Mouse (Mus musculus) CD4-positive, CD25-positive, alpha-beta regulatory T cell, adult 9 weeks (primary cell): ENCODE measurements around the gene Olfr1404. TPM values are rescaled to one million over a fixed set of nuclear protein-coding genes. Genes with fewer than 3 reads are reported as not detected.

Experiments
- polyA plus RNA-seq: library from polyadenylated mRNA; unstranded; fragments of 100-300 nt; shearing (Covaris generic); gene quantifications from one replicate; pipeline ENCODE4 v1.2.1, GENCODE M21; 2017

The Olfr1404 gene
- polyA plus RNA-seq = not detected

DNA sequence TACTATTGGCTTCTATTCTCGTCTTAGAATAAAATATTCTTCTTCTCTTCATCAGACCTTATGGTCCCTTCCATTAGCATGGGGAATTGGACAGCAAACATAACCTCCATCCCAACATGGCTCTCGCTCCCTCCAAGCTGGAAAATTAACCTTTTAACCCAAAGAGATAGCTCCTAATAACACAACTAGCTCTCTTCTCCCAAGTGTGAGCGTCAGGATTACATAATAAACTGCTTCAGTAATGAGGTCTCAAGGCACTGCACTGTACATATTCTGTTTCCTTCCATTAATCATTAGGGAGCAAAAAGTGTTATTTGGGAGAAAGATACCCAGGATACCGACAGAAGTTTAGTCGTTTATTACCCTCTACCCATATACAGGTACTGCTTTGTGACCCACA lies at the start of gene Olfr1404:
Gene Olfr1404 (plus strand): TSS at position 301 of the 400 bp plus-strand sequence.

DNA sequence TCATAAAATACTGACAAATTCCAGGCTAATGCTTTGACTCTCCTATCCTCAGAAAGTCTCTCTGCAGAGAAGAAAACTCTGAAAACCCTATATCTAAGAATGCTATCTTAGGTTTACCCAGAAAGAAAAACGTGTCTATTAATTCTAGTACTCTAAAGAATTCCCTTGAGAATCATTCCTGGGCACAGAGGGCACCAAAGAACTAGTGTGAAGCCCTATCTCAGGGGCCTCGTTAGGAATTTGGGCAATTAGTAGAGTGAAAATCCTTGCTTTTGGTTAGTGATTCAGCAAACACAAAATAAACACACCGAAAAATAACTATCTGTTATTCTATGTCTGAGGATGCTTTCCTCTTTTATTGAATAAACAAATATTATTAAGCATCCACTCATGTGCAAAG lies 21.7 kb upstream of the Olfr1404 start, which contains the start of gene Olfr1406:
Gene Olfr1406 (minus strand): TSS at position 101 of the 400 bp plus-strand sequence.

DNA sequence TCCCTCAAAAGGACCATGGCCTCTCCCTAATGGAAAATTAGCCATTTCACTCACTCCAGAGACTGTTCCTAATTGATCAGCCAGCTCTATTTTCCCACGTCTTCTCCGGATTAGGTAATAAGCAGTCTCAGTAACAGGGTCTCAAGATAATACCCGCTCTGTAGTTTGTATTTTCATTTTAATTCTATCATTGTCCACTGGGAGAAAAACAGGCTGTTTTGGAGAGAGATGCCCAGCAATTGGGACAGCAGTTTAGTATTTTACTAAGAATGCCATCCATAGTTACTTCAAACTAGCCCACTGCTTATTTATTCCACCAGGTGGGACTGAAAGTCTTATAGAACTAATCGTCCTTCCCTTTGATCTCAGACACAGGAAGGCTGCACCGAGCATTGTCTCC lies 14.7 kb upstream of the Olfr1404 start, which contains the start of gene Olfr218:
Gene Olfr218 (plus strand): TSS at position 301 of the 400 bp plus-strand sequence.

DNA sequence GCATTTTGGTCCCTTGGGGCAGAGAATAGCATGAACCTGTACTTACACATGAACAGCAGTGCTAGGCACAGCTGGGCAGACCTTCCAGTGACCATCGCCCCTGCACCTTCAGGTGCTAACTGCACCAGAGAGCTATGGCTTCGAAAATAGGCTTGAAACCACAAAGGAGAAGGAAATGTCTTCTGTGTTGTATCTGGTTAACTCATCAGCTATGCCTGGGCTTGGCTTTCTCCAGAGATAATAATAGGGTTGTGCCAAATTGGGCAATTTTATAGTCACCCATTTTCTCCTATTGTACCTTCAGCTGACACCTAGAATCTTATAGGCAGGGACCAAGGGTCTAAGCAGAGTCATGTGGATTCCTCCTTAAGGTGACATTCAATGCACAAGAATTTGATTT lies 14.9 kb downstream of the Olfr1404 start, which contains the start of gene Fcer1a:
Gene Fcer1a (minus strand): TSS at position 134 of the 400 bp plus-strand sequence.

DNA sequence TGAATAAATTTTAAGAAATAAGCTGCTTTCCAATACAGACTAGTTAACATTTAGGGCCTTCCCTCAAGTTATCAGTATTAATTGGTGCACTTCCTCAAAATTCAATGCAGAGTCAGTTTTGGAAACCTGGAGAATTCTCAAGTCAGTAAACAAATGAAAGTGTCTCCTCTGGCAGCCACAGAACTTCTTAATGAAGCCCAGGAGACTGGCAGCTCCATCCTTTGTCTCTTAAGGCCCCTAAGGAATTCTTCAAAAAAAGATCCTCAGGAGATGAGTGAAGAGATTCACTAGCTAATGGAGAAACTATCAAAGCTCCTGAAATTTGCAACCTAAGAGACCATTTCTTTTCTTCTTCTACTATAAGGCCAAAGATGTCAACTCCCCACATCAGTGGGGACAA lies 53.5 kb downstream of the Olfr1404 start, which contains the start of gene Olfr418:
Gene Olfr418 (plus strand): TSS at position 301 of the 400 bp plus-strand sequence.

Other genes with a start within 250 kb of the Olfr1404 start
- not detected for gene Olfr1408, start 75.0 kb upstream of the Olfr1404 start, polyA plus RNA-seq
- not detected for gene Olfr1406, start 21.8 kb upstream of the Olfr1404 start, polyA plus RNA-seq
- gene Olfr218, start 14.6 kb upstream of the Olfr1404 start, polyA plus RNA-seq = not detected
- not detected for gene Fcer1a, start 14.8 kb downstream of the Olfr1404 start, polyA plus RNA-seq
- not detected for gene Olfr418, start 53.6 kb downstream of the Olfr1404 start, polyA plus RNA-seq
- not detected for gene Mptx2, start 65.4 kb downstream of the Olfr1404 start, polyA plus RNA-seq
- gene Ackr1, start 121.4 kb downstream of the Olfr1404 start, polyA plus RNA-seq = not detected
- 74.2 TPM for gene Aim2, start 138.5 kb downstream of the Olfr1404 start, polyA plus RNA-seq
- gene Cadm3, start 155.3 kb downstream of the Olfr1404 start, polyA plus RNA-seq = not detected